Mouse (Mus musculus): ENCODE data around the gene Arl6ip1.
"Not testable (repeated sequence)": the region's sequence is repeated elsewhere in the genome, so short reads cannot be mapped to it uniquely, and the experiment has no call there.

The Arl6ip1 gene

GRCm38 (mm10) chr7:118129430-118130041 lies at the start of gene Arl6ip1:
Arl6ip1 (minus strand) TSS chr7:118129662.
- peak; percentile 95 for DNase-seq

GRCm38 (mm10) chr7:118175821-118176355 lies 46.4 kb upstream of the Arl6ip1 start:
- no peak for DNase-seq

GRCm38 (mm10) chr7:118170125-118170524 lies 40.7 kb upstream of the Arl6ip1 start:
- DNase-seq = not testable (repeated sequence)

GRCm38 (mm10) chr7:118163006-118163405 lies 33.5 kb upstream of the Arl6ip1 start:
- DNase-seq = no peak

- no peak for DNase-seq
Measured at GRCm38 (mm10) chr7:118160121-118160520, 30.7 kb upstream of the Arl6ip1 start.

GRCm38 (mm10) chr7:118156461-118156860 lies 27.0 kb upstream of the Arl6ip1 start:
- DNase-seq = no peak

- no peak for DNase-seq
Measured at GRCm38 (mm10) chr7:118154150-118154549, 24.7 kb upstream of the Arl6ip1 start.

GRCm38 (mm10) chr7:118143602-118144001 lies 14.1 kb upstream of the Arl6ip1 start:
- DNase-seq = no peak

GRCm38 (mm10) chr7:118143123-118143522 lies 13.7 kb upstream of the Arl6ip1 start:
- DNase-seq = no peak

- no peak for DNase-seq
Measured at GRCm38 (mm10) chr7:118141271-118141670, 11.8 kb upstream of the Arl6ip1 start.

GRCm38 (mm10) chr7:118135128-118135527 lies 5.7 kb upstream of the Arl6ip1 start:
- no peak for DNase-seq

GRCm38 (mm10) chr7:118128925-118129429 lies 485 bp downstream of the Arl6ip1 start:
- no peak for DNase-seq

GRCm38 (mm10) chr7:118126219-118126875 lies 3.1 kb downstream of the Arl6ip1 start:
- DNase-seq = no peak

- no peak for DNase-seq
Measured at GRCm38 (mm10) chr7:118125736-118126135, 3.7 kb downstream of the Arl6ip1 start.

- DNase-seq = no peak
Measured at GRCm38 (mm10) chr7:118123512-118124411, 5.7 kb downstream of the Arl6ip1 start.

- DNase-seq = no peak
Measured at GRCm38 (mm10) chr7:118122235-118122634, 7.2 kb downstream of the Arl6ip1 start.

- DNase-seq = no peak
Measured at GRCm38 (mm10) chr7:118120654-118121053, 8.8 kb downstream of the Arl6ip1 start.

GRCm38 (mm10) chr7:118119946-118120345 lies 9.5 kb downstream of the Arl6ip1 start:
- DNase-seq = peak; percentile 29

- peak; percentile 50 for DNase-seq
Measured at GRCm38 (mm10) chr7:118119142-118119541, 10.3 kb downstream of the Arl6ip1 start.

GRCm38 (mm10) chr7:118118426-118118825 lies 11.0 kb downstream of the Arl6ip1 start:
- no peak for DNase-seq

- DNase-seq = peak; percentile 30
Measured at GRCm38 (mm10) chr7:118117539-118118210, 11.8 kb downstream of the Arl6ip1 start.

- no peak for DNase-seq
Measured at GRCm38 (mm10) chr7:118116787-118117538, 12.5 kb downstream of the Arl6ip1 start.

Measured in kidney, adult 18-20 months (tissue).